Mouse (Mus musculus): ENCODE results near the gene Hunk.

- TF ChIP-seq CTCF (IDR thresholded peaks at IDR 0.05; ENCODE audit: extremely low read depth, insufficient read depth, insufficient read length, insufficient replicate concordance) (no peak), POLR2A (IDR thresholded peaks at IDR 0.05; ENCODE audit: low read depth, low read length) (no peak)
Observed at GRCm38 (mm10) chr16:90412096-90413082, 26.6 kb downstream of the Hunk start.
